ENCODE assay signal across 8 mouse cellular contexts in the genomic region with DNA sequence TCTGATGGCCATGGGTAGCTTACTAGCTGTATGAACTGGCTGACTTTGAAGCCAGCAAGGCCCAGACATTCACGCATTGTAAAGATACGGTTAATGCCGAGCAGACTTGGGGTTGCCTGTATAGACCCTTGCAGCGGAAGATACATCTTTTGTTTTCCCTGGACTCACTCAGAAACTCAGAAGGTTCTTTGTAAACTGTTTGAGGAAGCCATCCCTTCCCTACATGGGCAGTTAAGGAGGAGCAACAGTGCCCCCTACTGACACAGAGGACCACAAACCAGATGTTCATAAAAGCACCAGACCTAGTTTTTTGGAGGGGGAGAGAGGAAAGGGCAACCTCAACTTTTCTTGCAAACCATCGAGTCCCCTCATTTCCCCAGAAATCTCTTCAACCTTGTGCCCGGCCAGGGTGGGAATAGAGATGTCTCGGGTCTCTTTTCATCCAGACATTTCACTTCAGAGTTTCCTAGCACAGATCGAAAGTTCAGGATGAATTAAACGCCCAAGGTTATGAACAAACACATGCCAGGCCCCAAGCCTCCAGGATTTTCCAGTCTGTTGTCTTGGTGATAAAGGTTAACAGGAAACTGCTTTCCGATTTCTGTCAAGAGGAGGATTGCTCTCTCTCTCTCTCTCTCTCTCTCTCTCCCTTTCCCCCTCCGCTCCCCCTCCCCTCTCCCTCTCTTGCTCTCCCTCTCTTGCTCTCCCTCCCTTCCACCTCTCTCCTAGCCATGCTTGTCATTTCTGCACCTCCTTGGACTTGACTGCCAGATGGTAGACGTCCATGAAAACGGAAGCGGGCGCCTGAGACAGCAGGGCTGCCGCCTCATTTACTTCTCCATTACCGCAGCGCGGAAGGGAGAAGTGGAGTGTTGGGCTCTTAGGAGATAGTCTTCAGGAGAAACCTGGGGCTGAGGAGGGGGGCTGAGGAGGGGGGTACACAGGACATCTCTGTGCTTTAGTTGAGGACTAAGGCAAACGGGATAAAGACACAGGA.
DNase-seq lines count a peak whose midpoint lies in the region; ATAC-seq and TF ChIP-seq lines count a peak whose summit lies in the region.

No protein-coding gene starts in this region.

- peaks cover 5% of the 10 kb centered on the region; the same call in 1 of the 2 replicates for H3K27me3 ChIP-seq in E14TG2a.4 (ENCODE audit: insufficient read depth, low read length)
- no peaks in the 10 kb centered on the region for H3K27me3 ChIP-seq in forebrain, embryonic 14.5 days (replicated peaks; ENCODE audit: control insufficient read depth, insufficient read depth, low read length)
- H3K27me3 ChIP-seq in liver, embryonic 16.5 days (ENCODE audit: control insufficient read depth, insufficient read depth, low read depth, low read length) = no peaks in the 10 kb centered on the region
- no peaks in the 10 kb centered on the region for H3K27me3 ChIP-seq in neural tube, embryonic 13.5 days

- H3K4me3 ChIP-seq in E14TG2a.4 (replicated peaks; ENCODE audit: low read length) = no peak overlapping the region
- no peak overlapping the region for H3K4me3 ChIP-seq in forebrain, embryonic 14.5 days (ENCODE audit: low read depth, low read length)
- H3K4me3 ChIP-seq in liver, embryonic 16.5 days (ENCODE audit: low read depth, low read length) = no peak overlapping the region
- no peak overlapping the region for H3K4me3 ChIP-seq in neural tube, embryonic 13.5 days

- peak; percentile 53 for TF ChIP-seq CTCF in E14TG2a.4 (conservative IDR thresholded peaks at IDR 0.05; ENCODE audit: low read length)

- H3K36me3 ChIP-seq in E14TG2a.4 (ENCODE audit: insufficient read depth, low read length) = no peaks in the 10 kb centered on the region
- peaks cover 12% of the 10 kb centered on the region for H3K36me3 ChIP-seq in forebrain, embryonic 14.5 days (ENCODE audit: control insufficient read depth, insufficient read depth, low read length)
- H3K36me3 ChIP-seq in liver, embryonic 16.5 days (ENCODE audit: control insufficient read depth, insufficient read depth) = no peaks in the 10 kb centered on the region
- peaks cover 19% of the 10 kb centered on the region for H3K36me3 ChIP-seq in neural tube, embryonic 13.5 days

- H3K27ac ChIP-seq in forebrain, embryonic 14.5 days (ENCODE audit: low read depth, low read length) = peak overlapping the region; percentile 50; the same call in 1 of the 2 replicates
- no peak overlapping the region for H3K27ac ChIP-seq in liver, embryonic 16.5 days (ENCODE audit: low read length)
- peak overlapping the region; percentile 72 for H3K27ac ChIP-seq in neural tube, embryonic 13.5 days (replicated peaks)

- no peaks in the 10 kb centered on the region for H3K9me3 ChIP-seq in E14TG2a.4 (ENCODE audit: low read length)
- H3K9me3 ChIP-seq in forebrain, embryonic 14.5 days (replicated peaks; ENCODE audit: control insufficient read depth, low read length) = no peaks in the 10 kb centered on the region
- no peaks in the 10 kb centered on the region for H3K9me3 ChIP-seq in liver, embryonic 16.5 days (replicated peaks; ENCODE audit: control insufficient read depth, low read length)
- H3K9me3 ChIP-seq in neural tube, embryonic 13.5 days = no peaks in the 10 kb centered on the region

- H3K4me2 ChIP-seq in forebrain, embryonic 14.5 days (ENCODE audit: low read length) = no peak overlapping the region
- no peak overlapping the region; the same call in 1 of the 2 replicates for H3K4me2 ChIP-seq in liver, embryonic 16.5 days (ENCODE audit: low read depth, low read length)
- H3K4me2 ChIP-seq in neural tube, embryonic 13.5 days = no peak overlapping the region

- peak; percentile 13 for DNase-seq in c-Kit-negative CD71-positive TER-119-positive erythroid progenitor cells, embryonic 14.5 days (ENCODE audit: low read depth, low spot score)
- peak; percentile 89 for DNase-seq in forebrain, embryonic 14.5 days (ENCODE audit: low spot score)
- peak; percentile 87 to 92 for DNase-seq in heart, postnatal 10 days
- DNase-seq in kidney, postnatal 4 days = peak; percentile 84 to 88
- DNase-seq in thymus, postnatal 10 days (ENCODE audit: low spot score in 2 of 2) = peak; percentile 27 to 62

- H3K9ac ChIP-seq in forebrain, embryonic 14.5 days (ENCODE audit: low read length) = no peak overlapping the region
- no peak overlapping the region for H3K9ac ChIP-seq in liver, embryonic 16.5 days (ENCODE audit: low read depth, low read length)
- peak overlapping the region; percentile 28; the same call in 1 of the 2 replicates for H3K9ac ChIP-seq in neural tube, embryonic 13.5 days

- peaks cover 13% of the 10 kb centered on the region; the same call in 1 of the 2 replicates for H3K4me1 ChIP-seq in E14TG2a.4 (replicated peaks; ENCODE audit: low read depth, low read length)
- peaks cover 12% of the 10 kb centered on the region for H3K4me1 ChIP-seq in forebrain, embryonic 14.5 days (ENCODE audit: control insufficient read depth, insufficient read depth, low read length)
- H3K4me1 ChIP-seq in liver, embryonic 16.5 days (ENCODE audit: control insufficient read depth, low read depth, low read length) = peaks cover 5% of the 10 kb centered on the region
- H3K4me1 ChIP-seq in neural tube, embryonic 13.5 days (replicated peaks) = peaks cover 54% of the 10 kb centered on the region

- intact Hi-C loops in heart, postnatal 10 days (cut with DNase I) = loop anchor here (1.0 to 10.0 kb wide), 7 partner anchors 91 to 1148 kb away; no protein-coding TSS in a partner anchor

- ATAC-seq in forebrain, embryonic 14.5 days = peak; percentile 65
- ATAC-seq in liver, embryonic 16.5 days (ENCODE audit: low read depth) = 0 out of 2 replicates have a peak, but pooled peaks have one; percentile 21
- peak; percentile 67; the same call in 1 of the 2 replicates for ATAC-seq in neural tube, embryonic 13.5 days (ENCODE audit: low read depth)

- WGBS in forebrain, embryonic 14.5 days = 55% methylated on average over 20 of the region's 20 CpGs
- WGBS in liver, embryonic 16.5 days (ENCODE audit: insufficient replicate concordance) = 30% methylated on average over 20 of the region's 20 CpGs
- WGBS in neural tube, embryonic 13.5 days = 50% methylated on average over 20 of the region's 20 CpGs

Comparison
In these comparisons a context has a peak if more than half of its experiments do, and no peak if none do; other contexts are left out.
1. DNase-seq: peak in every context shown above with its lines; median percentile 90 in heart, postnatal 10 days; 89 in forebrain, embryonic 14.5 days; 86 in kidney, postnatal 4 days; 44 in thymus, postnatal 10 days; 13 in c-Kit-negative CD71-positive TER-119-positive erythroid progenitor cells, embryonic 14.5 days.